Mouse (Mus musculus) thymus, adult 18-20 months (tissue): ENCODE measurements around the gene Gm7137.
"Not testable (repeated sequence)": the region's sequence is repeated elsewhere in the genome, so short reads cannot be mapped to it uniquely, and the experiment has no call there.

ENCODE experiments used
- DNase-seq, 2 experiments: peaks; one replicate each; pipeline ENCODE4 v3.0.0; 2022; ENCODE audit warnings: mixed read lengths in 2 of 2

Gene Gm7137

GRCm38 (mm10) chr10:77787876-77788275 is at the start of gene Gm7137:
Gene Gm7137 (minus strand): TSS chr10:77788200.
- not testable (repeated sequence) for DNase-seq

- no peak for DNase-seq
Observed at GRCm38 (mm10) chr10:77835647-77836046, 47.6 kb upstream of the Gm7137 start, which contains the start of gene Krtap10-10. Gene Krtap10-10 (plus strand): TSS chr10:77835947.

GRCm38 (mm10) chr10:77826951-77827350 is 39.0 kb upstream of the Gm7137 start, which contains the start of gene Krtap10-4:
Gene Krtap10-4 (minus strand): TSS chr10:77827095.
- no peak for DNase-seq

- no peak for DNase-seq
Observed at GRCm38 (mm10) chr10:77819203-77819602, 31.2 kb upstream of the Gm7137 start.

- no peak for DNase-seq
Observed at GRCm38 (mm10) chr10:77818523-77818922, 30.5 kb upstream of the Gm7137 start.

- no peak for DNase-seq
Observed at GRCm38 (mm10) chr10:77815514-77815913, 27.5 kb upstream of the Gm7137 start.

GRCm38 (mm10) chr10:77814382-77814781 is 26.4 kb upstream of the Gm7137 start, which contains the start of gene Gm2696:
Gene Gm2696 (plus strand): TSS chr10:77814682.
- no peak for DNase-seq

GRCm38 (mm10) chr10:77811743-77812142 is 23.7 kb upstream of the Gm7137 start, which contains the start of gene Gm9507:
Gene Gm9507 (minus strand): TSS chr10:77811843.
- DNase-seq: no peak

GRCm38 (mm10) chr10:77804095-77804494 is 16.1 kb upstream of the Gm7137 start:
- DNase-seq: no peak

GRCm38 (mm10) chr10:77798921-77799508 is 11.0 kb upstream of the Gm7137 start, which contains the start of gene Gm19668:
Gene Gm19668 (minus strand): TSS chr10:77799133.
- no peak for DNase-seq

GRCm38 (mm10) chr10:77798164-77798920 is 10.3 kb upstream of the Gm7137 start:
- DNase-seq: not testable (repeated sequence)

- DNase-seq: no peak
Observed at GRCm38 (mm10) chr10:77797677-77798076, 9.7 kb upstream of the Gm7137 start.

- no peak for DNase-seq
Observed at GRCm38 (mm10) chr10:77794976-77795375, 7.0 kb upstream of the Gm7137 start, which contains the start of gene Gm9639. Gene Gm9639 (minus strand): TSS chr10:77795076.

GRCm38 (mm10) chr10:77788621-77789020 is 621 bp upstream of the Gm7137 start:
- no peak for DNase-seq

GRCm38 (mm10) chr10:77783396-77783795 is 4.6 kb downstream of the Gm7137 start:
- DNase-seq: not testable (repeated sequence)

- not testable (repeated sequence) for DNase-seq
Observed at GRCm38 (mm10) chr10:77782442-77782841, 5.6 kb downstream of the Gm7137 start, which contains the start of gene Gm3250. Gene Gm3250 (minus strand): TSS chr10:77782542.

GRCm38 (mm10) chr10:77776844-77777243 is 11.2 kb downstream of the Gm7137 start, which contains the start of gene Gm7138:
Gene Gm7138 (minus strand): TSS chr10:77776944.
- not testable (repeated sequence) for DNase-seq

GRCm38 (mm10) chr10:77772142-77772541 is 15.9 kb downstream of the Gm7137 start:
- DNase-seq: not testable (repeated sequence)

- DNase-seq: not testable (repeated sequence)
Observed at GRCm38 (mm10) chr10:77771225-77771624, 16.8 kb downstream of the Gm7137 start, which contains the start of gene Gm3238. Gene Gm3238 (minus strand): TSS chr10:77771325.

- no peak for DNase-seq
Observed at GRCm38 (mm10) chr10:77769727-77770126, 18.3 kb downstream of the Gm7137 start.

GRCm38 (mm10) chr10:77759582-77759981 is 28.4 kb downstream of the Gm7137 start, which contains the start of gene Gm3233:
Gene Gm3233 (minus strand): TSS chr10:77759682.
- not testable (repeated sequence) for DNase-seq

- no peak for DNase-seq
Observed at GRCm38 (mm10) chr10:77753448-77753847, 34.6 kb downstream of the Gm7137 start.

- DNase-seq: not testable (repeated sequence)
Observed at GRCm38 (mm10) chr10:77752312-77752711, 35.7 kb downstream of the Gm7137 start.
